Mouse (Mus musculus) ES-E14 (cell line): ENCODE data around the gene Chmp2b. TPM values are rescaled to one million over a fixed set of nuclear protein-coding genes. Genes with fewer than 3 reads are reported as not detected.

Experiments used
- DNase-seq: peaks from one replicate; pipeline ENCODE4 v3.0.0-alpha.2; 2013; ENCODE audit warnings: low read depth, low spot score
- H3K27ac ChIP-seq: 2 replicates; pipeline ENCODE4 v1.5.1; 2012; ENCODE audit warnings: low read depth, mild to moderate bottlenecking, low read length, moderate library complexity, mixed read lengths; ENCODE audit not compliant: poor library complexity, insufficient read depth, severe bottlenecking
- H3K36me3 ChIP-seq: 2 replicates; pipeline ENCODE4 v1.6.1; 2012; ENCODE audit warnings: mild to moderate bottlenecking, low read length, moderate library complexity, mixed read lengths; ENCODE audit not compliant: control insufficient read depth, poor library complexity, insufficient read depth, severe bottlenecking
- H3K4me1 ChIP-seq, 2 experiments: fragments of 150-350 bp in 1 of 2; sonication (generic) in 1 of 2; 2 replicates each; pipeline ENCODE4 v1.6.1; 2012; ENCODE audit warnings: low read length in 2 of 2, mild to moderate bottlenecking in 1 of 2, mixed read lengths in 1 of 2; ENCODE audit not compliant: control insufficient read depth in 2 of 2, insufficient read depth in 2 of 2, poor library complexity in 1 of 2
- H3K4me3 ChIP-seq, 2 experiments: fragments of 150-350 bp in 1 of 2; sonication (generic) in 1 of 2; 2 replicates each; pipeline ENCODE4 v1.5.1; 2012; ENCODE audit warnings: low read length in 2 of 2, low read depth in 1 of 2, mild to moderate bottlenecking in 1 of 2, mixed read lengths in 1 of 2; ENCODE audit not compliant: insufficient read depth in 1 of 2, poor library complexity in 1 of 2, severe bottlenecking in 1 of 2
- H3K9ac ChIP-seq: 2 replicates; pipeline ENCODE4 v1.6.1; 2012; ENCODE audit warnings: low read depth, mild to moderate bottlenecking, low read length, mixed read lengths; ENCODE audit not compliant: poor library complexity, insufficient read depth, severe bottlenecking
- H3K9me3 ChIP-seq: fragments of 150-350 bp; sonication (generic); 2 replicates; pipeline ENCODE4 v1.6.1; 2012; ENCODE audit warnings: low read depth, mild to moderate bottlenecking, low read length; ENCODE audit not compliant: control insufficient read depth, insufficient read depth
- CHD2 ChIP-seq: IDR thresholded peaks from 2 replicates; pipeline ENCODE4 v1.6.1; 2014; ENCODE audit warnings: mild to moderate bottlenecking, low read depth, low read length, inconsistent platforms
- HCFC1 ChIP-seq: IDR thresholded peaks from 2 replicates; pipeline ENCODE4 v1.6.1; 2012; ENCODE audit warnings: low read length, inconsistent platforms, borderline replicate concordance; ENCODE audit not compliant: insufficient read depth
- MAFK ChIP-seq: IDR thresholded peaks from 2 replicates; pipeline ENCODE4 v1.6.1; 2014; ENCODE audit warnings: mild to moderate bottlenecking, low read depth, low read length, inconsistent platforms; ENCODE audit not compliant: insufficient read depth
- ZC3H11A ChIP-seq: IDR thresholded peaks from 2 replicates; pipeline ENCODE4 v1.6.1; 2012; ENCODE audit warnings: low read depth, mild to moderate bottlenecking, inconsistent platforms, low read length, borderline replicate concordance
- ZNF384 ChIP-seq: IDR thresholded peaks from 2 replicates; pipeline ENCODE4 v1.6.1; 2012; ENCODE audit warnings: low read depth, low read length, inconsistent platforms
- in situ Hi-C, 2 experiments: fragments of 600-800 bp; cut with MboI; formaldehyde crosslinking; loops; one replicate each; pipeline ENCODE4 v1.15.1; 2025; ENCODE audit warnings: low sequenced_read_pairs in 2 of 2, inconsistent platforms in 1 of 2; ENCODE audit not compliant: unreplicated experiment in 2 of 2
- total RNA-seq: library from RNA; depleted of rRNA; stranded (reverse); fragments of 300-350 nt; gene quantifications from 2 replicates; pipeline ENCODE4 v1.2.3, GENCODE M21; 2012

The Chmp2b gene
- total RNA-seq, 1 experiment = 14.5 TPM

DNA sequence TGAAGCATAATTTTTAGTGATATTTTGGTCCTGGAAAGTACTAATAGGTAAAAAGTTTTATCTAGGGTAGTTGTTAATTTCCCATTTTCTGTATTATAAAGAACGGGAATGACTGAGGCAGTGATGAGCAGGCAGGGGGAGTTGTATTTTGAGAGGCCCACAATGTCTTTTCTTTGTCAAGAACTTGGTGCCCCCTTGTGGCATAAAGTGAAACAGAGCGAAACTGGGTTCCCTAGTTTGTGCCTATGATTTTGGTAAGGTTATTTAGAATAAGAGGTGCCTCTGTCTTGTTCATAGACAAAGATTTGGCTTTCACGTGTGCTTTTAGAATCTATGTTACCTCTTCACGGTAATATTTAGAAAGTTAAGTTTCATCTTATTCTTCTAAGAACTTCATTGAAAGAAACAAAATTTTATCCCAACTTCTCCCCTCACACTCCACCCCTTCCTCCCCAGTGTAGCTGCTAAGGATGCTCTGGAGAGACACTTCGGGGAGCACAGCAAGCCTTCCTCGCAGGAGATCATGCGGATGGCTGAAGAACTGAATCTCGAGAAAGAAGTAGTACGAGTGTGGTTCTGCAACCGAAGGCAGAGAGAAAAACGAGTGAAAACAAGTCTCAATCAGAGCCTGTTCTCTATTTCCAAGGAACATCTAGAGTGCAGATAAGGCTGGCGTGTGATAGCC lies 29.1 kb downstream of the Chmp2b start:
- Histone ChIP-seq H3K27ac (no peak overlapping the region), H3K36me3 (no peaks in the 10 kb centered on the region), H3K9ac (no peak overlapping the region), H3K4me3 (no peak overlapping the region), H3K4me1 (0 out of 4 replicates have a peak, but pooled peaks cover 0 to 2% of the 10 kb centered on the region in 2 experiments), H3K9me3 (no peaks in the 10 kb centered on the region)
- peak; percentile 56 for DNase-seq
- TF ChIP-seq MAFK = no peak
- TF ChIP-seq ZNF384 = no peak
- TF ChIP-seq CHD2 = no peak
- TF ChIP-seq ZC3H11A = no peak; the same call in 1 of the 2 replicates
- no peak for TF ChIP-seq HCFC1
- in situ Hi-C loops = loop anchor here in 1 of 2 experiments (25.0 kb wide), 1 partner anchor 771 kb away; the partner anchor contains the start of gene 4930453N24Rik

DNA sequence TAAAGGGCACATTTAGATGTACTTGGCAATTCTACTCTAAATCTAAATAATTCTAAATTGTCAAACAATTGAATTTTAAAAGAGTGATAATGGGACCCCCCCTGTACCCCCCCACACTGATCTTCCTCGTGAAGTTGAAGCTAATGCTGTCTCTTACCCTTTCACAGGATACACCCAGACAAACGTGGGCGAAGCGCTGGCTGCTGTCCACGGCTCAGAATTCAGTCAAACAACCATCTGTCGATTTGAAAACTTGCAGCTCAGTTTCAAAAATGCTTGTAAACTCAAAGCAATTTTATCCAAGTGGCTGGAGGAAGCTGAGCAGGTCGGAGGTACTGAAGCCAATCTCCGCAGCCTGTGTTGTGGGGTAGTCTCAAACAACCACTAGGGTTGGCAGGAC lies 30.9 kb downstream of the Chmp2b start:
- Histone ChIP-seq H3K4me1 (0 out of 4 replicates have a peak, but pooled peaks cover 0 to 2% of the 10 kb centered on the region in 2 experiments), H3K36me3 (no peaks in the 10 kb centered on the region), H3K27ac (no peak overlapping the region), H3K9ac (no peak overlapping the region), H3K4me3 (no peak overlapping the region), H3K9me3 (no peaks in the 10 kb centered on the region)
- no peak for DNase-seq
- in situ Hi-C loops = loop anchor here in 1 of 2 experiments (25.0 kb wide), 1 partner anchor 769 kb away; the partner anchor contains the start of gene 4930453N24Rik
- no peak for TF ChIP-seq ZC3H11A
- TF ChIP-seq ZNF384 = no peak
- TF ChIP-seq CHD2 = no peak
- TF ChIP-seq HCFC1 = no peak
- no peak for TF ChIP-seq MAFK

DNA sequence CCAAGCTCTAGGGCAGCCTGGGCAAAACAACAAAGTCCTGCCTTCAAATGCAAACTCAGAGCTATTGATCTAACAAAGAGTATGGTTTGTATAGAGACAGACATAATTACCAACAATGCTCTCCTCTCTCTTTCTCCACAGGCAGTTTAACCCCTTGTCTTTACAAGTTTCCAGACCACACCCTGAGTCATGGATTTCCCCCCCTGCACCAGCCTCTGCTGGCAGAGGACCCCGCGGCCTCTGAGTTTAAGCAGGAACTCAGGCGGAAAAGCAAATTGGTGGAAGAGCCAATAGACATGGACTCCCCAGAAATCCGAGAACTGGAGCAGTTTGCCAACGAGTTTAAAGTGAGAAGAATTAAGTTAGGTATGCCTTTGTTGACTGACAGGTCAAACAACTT lies 32.9 kb downstream of the Chmp2b start:
- in situ Hi-C loops = loop anchor here in 1 of 2 experiments (25.0 kb wide), 1 partner anchor 767 kb away; the partner anchor contains the start of gene 4930453N24Rik
- Histone ChIP-seq H3K4me1 (0 out of 4 replicates have a peak, but pooled peaks cover 0 to 2% of the 10 kb centered on the region in 2 experiments), H3K9ac (no peak overlapping the region), H3K4me3 (no peak overlapping the region), H3K36me3 (no peaks in the 10 kb centered on the region), H3K27ac (no peak overlapping the region), H3K9me3 (no peaks in the 10 kb centered on the region)
- TF ChIP-seq MAFK (no peak), HCFC1 (no peak), CHD2 (no peak), ZC3H11A (no peak)
- DNase-seq = peak; percentile 34

DNA sequence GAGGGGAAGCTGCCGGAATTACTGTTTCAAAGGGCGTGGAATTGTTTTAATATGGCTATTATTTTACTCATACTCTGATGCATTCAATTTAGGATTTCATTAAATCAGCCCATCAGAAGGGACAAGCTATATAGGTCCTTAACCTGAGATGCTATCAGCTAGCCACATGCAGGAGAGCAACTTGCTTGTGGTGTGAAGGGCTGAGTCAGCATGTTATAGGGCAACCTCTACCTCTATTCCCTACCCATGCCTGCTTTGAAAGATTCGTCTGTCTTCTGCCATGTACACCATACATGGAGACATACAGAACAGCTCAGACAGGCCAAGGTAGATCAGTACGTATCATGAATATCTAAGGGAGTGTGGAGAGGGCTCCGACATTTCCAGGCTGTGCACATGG lies 35.8 kb downstream of the Chmp2b start:
- Histone ChIP-seq H3K27ac (no peak overlapping the region), H3K36me3 (no peaks in the 10 kb centered on the region), H3K4me3 (no peak overlapping the region), H3K9me3 (no peaks in the 10 kb centered on the region), H3K9ac (no peak overlapping the region), H3K4me1 (0 out of 4 replicates have a peak, but pooled peaks cover 0 to 2% of the 10 kb centered on the region in 2 experiments)
- TF ChIP-seq HCFC1 (no peak), MAFK (peak; percentile 67), ZC3H11A (no peak), ZNF384 (no peak), CHD2 (no peak)
- in situ Hi-C loops = loop anchor here in 1 of 2 experiments (25.0 kb wide), 1 partner anchor 764 kb away; the partner anchor contains the start of gene 4930453N24Rik
- no peak for DNase-seq
